Mouse (Mus musculus) liver, embryonic 13.5 days (tissue): ENCODE results near the gene Olfr1361. TPM values are rescaled to one million over a fixed set of nuclear protein-coding genes. Genes with fewer than 3 reads are reported as not detected.

Experiments used
- polyA plus RNA-seq: library from polyadenylated mRNA; unstranded; fragments of >200 nt; fragmentation: Nextera tagmentation; extraction: Ambion mirVana; gene quantifications from 2 replicates; pipeline ENCODE4 v1.2.1, GENCODE M21; 2015

The Olfr1361 gene
- polyA plus RNA-seq, 1 experiment from 2014 or later = not detected

Other genes with a start within 250 kb of the Olfr1361 start
- 1.6 and 1.7 TPM in 2 replicates for gene Pgbd1, start 222.3 kb downstream of the Olfr1361 start, polyA plus RNA-seq
- 7.0 and 7.6 TPM in 2 replicates for gene Zscan26, start 209.7 kb downstream of the Olfr1361 start, polyA plus RNA-seq
- gene Nkapl, start 194.9 kb downstream of the Olfr1361 start, polyA plus RNA-seq = 0.86 and 0.92 TPM in 2 replicates
- gene Zkscan4, start 184.5 kb downstream of the Olfr1361 start, polyA plus RNA-seq = 0.33 and 0.38 TPM in 2 replicates
- not detected in 2 replicates for gene Gm10065, start 183.9 kb downstream of the Olfr1361 start, polyA plus RNA-seq
- gene AK157302, start 168.2 kb downstream of the Olfr1361 start, polyA plus RNA-seq = 0.65 and 0.77 TPM in 2 replicates
- 6.6 and 7.4 TPM in 2 replicates for gene Gm11273, start 162.0 kb downstream of the Olfr1361 start, polyA plus RNA-seq
- 1.1 and 1.2 TPM in 2 replicates for gene Zkscan8, start 132.3 kb downstream of the Olfr1361 start, polyA plus RNA-seq
- gene Olfr1366, start 120.6 kb downstream of the Olfr1361 start, polyA plus RNA-seq = not detected in 2 replicates
- not detected in 2 replicates for gene Olfr1535, start 103.5 kb downstream of the Olfr1361 start, polyA plus RNA-seq
- gene Olfr1364, start 81.6 kb downstream of the Olfr1361 start, polyA plus RNA-seq = not detected in 2 replicates
- gene Olfr1362, start 49.4 kb downstream of the Olfr1361 start, polyA plus RNA-seq = not detected in 2 replicates
- not detected in 2 replicates for gene Olfr11, start 20.9 kb downstream of the Olfr1361 start, polyA plus RNA-seq
- not detected in 2 replicates for gene Olfr1360, start 14.0 kb upstream of the Olfr1361 start, polyA plus RNA-seq
- gene Olfr1359, start 34.7 kb upstream of the Olfr1361 start, polyA plus RNA-seq = not detected in 2 replicates
- 1.8 and 3.0 TPM in 2 replicates for gene Hist1h2bl, start 52.8 kb upstream of the Olfr1361 start, polyA plus RNA-seq
- gene Hist1h2ai, start 53.0 kb upstream of the Olfr1361 start, polyA plus RNA-seq = 15.6 and 39.6 TPM in 2 replicates
- gene Hist1h3h, start 54.3 kb upstream of the Olfr1361 start, polyA plus RNA-seq = 5.8 and 11.7 TPM in 2 replicates
- gene Hist1h2bm, start 58.7 kb upstream of the Olfr1361 start, polyA plus RNA-seq = 4.3 and 8.6 TPM in 2 replicates
- 0.41 and 0.81 TPM in 2 replicates for gene Hist1h4j, start 71.7 kb upstream of the Olfr1361 start, polyA plus RNA-seq
- 2.8 and 5.6 TPM in 2 replicates for gene Hist1h4k, start 87.1 kb upstream of the Olfr1361 start, polyA plus RNA-seq
- gene Hist1h2ak, start 90.4 kb upstream of the Olfr1361 start, polyA plus RNA-seq = 30.8 and 91.0 TPM in 2 replicates
- gene Hist1h2bn, start 90.7 kb upstream of the Olfr1361 start, polyA plus RNA-seq = 4.4 and 14.4 TPM in 2 replicates
- 37.3 and 37.6 TPM in 2 replicates for gene Hist1h1b, start 117.2 kb upstream of the Olfr1361 start, polyA plus RNA-seq
- 164 and 194 TPM in 2 replicates for gene Hist1h3i, start 120.0 kb upstream of the Olfr1361 start, polyA plus RNA-seq
- 5.8 and 15.9 TPM in 2 replicates for gene Hist1h2an, start 123.8 kb upstream of the Olfr1361 start, polyA plus RNA-seq
- gene Hist1h2bp, start 124.1 kb upstream of the Olfr1361 start, polyA plus RNA-seq = 2.8 and 3.8 TPM in 2 replicates
- 22.0 and 34.4 TPM in 2 replicates for gene Hist1h2bq, start 146.8 kb upstream of the Olfr1361 start, polyA plus RNA-seq
- 1.4 and 1.6 TPM in 2 replicates for gene Hist1h2ao, start 147.1 kb upstream of the Olfr1361 start, polyA plus RNA-seq
- gene Hist1h4m, start 148.4 kb upstream of the Olfr1361 start, polyA plus RNA-seq = not detected in 2 replicates
- gene Hist1h4n, start 168.8 kb upstream of the Olfr1361 start, polyA plus RNA-seq = 14.8 and 21.6 TPM in 2 replicates
- gene Hist1h2ap, start 170.1 kb upstream of the Olfr1361 start, polyA plus RNA-seq = 4,833 and 5,264 TPM in 2 replicates
- 22.5 and 35.7 TPM in 2 replicates for gene Hist1h2br, start 170.4 kb upstream of the Olfr1361 start, polyA plus RNA-seq